Mouse (Mus musculus): ENCODE measurements around the gene Sept4. TPM values are rescaled to one million over a fixed set of nuclear protein-coding genes. Genes with fewer than 3 reads are reported as not detected.

Sept4 gene
- total RNA-seq, 1 experiment from 2014 or later, result 5.9 TPM

DNA sequence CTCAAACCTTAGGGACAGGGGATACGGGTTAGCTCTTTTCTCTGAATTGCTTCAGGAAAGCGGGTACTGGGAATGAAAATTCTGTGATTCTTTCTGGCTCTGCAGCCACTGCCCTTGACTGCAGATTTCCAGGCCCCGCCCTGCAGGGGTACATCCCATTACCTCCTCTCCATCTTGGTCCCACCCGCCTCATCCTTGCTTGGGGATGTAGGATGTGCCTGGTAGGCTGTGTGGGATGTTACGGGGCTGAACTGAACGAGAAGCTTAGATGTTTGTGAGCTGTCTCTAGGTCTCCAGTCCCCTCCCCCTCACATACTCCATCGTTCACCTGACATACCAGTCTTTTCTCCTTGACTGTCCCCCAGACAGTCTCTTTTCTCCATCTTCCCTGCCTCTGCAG, 27.3 kb downstream of the Sept4 start:
- ATAC-seq (replicated peaks; ENCODE audit: low read depth, poor library complexity, severe bottlenecking), result no peak

DNA sequence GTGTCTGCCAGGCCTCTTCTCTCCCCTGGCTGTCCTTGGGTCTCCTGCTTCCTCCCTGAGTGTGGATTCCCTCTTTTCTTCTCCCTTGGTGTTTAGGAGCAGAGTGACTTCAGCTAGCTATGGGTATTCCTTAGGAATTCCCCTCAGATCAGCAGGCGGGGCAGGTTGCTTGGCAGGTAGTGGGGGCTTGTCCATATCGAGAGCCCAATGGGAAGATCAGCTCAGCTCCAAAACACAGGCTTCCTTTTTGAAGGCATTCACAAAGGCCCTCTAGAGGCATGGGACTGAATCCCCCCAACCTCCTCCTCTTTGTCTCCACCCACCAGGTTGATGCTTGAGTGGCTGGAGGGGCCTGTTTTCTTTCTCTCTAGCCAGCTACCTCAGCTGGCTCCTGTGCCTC, 27.8 kb downstream of the Sept4 start:
- no peak for ATAC-seq (replicated peaks; ENCODE audit: low read depth, poor library complexity, severe bottlenecking)

DNA sequence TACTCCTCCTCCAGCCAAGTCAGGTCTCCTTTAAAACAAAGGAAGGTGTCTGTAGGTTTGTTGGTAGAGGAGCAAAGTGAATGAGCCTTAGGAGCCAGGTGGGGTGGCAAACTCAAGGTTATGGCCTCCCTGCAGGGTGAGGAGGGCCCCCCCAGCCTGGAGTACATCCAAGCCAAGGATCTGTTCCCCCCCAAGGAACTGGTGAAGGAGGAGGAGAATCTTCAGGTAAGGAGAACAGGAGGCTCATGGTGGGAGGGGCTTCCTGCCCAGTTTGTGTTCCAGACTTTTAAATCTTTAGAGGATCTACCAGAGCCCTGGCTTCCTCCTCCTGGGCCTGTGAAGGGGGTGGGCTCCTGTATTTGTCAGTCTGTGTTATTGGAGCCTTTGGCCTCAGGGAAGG, 28.4 kb downstream of the Sept4 start:
- no peak for ATAC-seq (replicated peaks; ENCODE audit: low read depth, poor library complexity, severe bottlenecking)

DNA sequence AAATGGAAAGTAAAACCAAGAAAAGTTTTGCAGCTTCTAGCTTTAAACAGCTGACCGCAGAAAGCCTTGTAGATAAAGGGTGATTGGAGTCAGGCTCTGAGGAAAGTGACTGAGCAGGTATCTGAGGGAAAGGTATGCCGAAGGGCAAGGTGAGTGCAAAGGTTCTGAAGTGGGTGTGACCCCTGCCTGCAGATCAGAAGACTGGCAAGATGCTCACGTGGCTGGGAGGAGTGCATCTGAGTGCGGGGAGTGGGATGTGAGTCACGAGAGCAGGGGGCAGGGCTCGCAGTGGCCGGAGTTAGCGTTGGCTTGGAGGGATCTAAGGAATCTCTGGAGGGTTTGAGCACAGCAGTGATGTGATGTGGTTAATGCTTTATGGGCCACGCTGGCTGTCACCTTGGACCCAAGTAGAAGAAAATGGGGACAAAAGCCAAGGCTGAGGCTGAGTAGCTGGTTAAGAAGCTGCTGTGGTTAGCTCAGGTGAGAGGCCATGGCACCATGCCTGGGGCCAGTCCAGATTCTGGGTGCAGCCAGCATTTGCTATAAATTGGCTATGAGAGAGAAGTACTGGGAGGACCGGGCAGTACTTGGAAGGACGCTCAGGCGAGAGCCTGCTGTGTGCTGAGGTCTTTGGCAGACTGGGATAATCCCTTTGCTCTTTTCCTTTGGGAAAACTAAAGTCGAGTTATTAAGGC, 30.8 kb downstream of the Sept4 start:
- ATAC-seq (replicated peaks; ENCODE audit: low read depth, poor library complexity, severe bottlenecking), result no peak

DNA sequence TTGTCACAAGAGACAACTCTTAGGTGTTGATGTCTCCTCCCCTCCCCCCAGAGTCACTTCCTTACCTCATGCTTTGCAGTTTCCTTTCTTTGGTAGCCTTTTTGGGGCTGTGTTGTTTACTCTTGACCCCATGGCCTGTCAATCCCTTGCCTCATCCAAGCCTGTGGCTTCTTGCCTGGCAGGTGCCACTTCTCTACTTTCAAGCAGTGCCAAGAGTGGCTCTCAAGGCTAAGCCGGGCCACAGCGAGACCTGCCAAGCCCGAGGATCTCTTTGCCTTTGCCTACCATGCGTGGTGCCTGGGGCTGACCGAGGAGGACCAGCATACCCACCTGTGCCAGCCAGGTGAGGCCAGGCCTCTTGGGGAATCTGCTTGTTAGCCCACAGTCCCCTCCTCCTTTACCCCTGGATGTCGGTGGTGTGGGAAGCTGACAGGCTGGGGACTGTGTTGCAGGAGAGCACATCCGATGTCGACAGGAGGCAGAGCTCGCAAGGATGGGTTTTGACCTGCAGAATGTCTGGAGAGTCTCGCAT, 31.7 kb downstream of the Sept4 start:
- no peak for ATAC-seq (replicated peaks; ENCODE audit: low read depth, poor library complexity, severe bottlenecking)

DNA sequence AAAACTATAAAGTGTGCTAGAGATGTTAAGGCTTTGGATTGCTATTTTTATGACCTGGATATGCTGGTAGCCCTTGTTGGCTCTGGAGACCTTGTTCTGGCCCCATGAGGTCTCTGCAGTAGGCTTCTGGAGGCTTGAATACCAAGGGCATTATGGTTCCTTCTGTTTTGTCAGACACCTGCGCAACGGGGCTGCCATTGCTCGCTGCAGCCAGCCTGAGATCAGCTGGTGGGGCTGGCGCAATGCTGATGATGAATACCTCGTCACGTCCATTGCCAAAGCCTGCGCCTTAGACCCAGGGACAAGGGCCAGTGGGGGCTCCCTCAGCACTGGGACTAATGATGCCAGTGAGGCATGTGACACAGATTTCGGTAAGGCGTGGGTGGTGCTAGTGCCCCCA, 33.5 kb downstream of the Sept4 start:
- ATAC-seq (replicated peaks; ENCODE audit: low read depth, poor library complexity, severe bottlenecking), result no peak

DNA sequence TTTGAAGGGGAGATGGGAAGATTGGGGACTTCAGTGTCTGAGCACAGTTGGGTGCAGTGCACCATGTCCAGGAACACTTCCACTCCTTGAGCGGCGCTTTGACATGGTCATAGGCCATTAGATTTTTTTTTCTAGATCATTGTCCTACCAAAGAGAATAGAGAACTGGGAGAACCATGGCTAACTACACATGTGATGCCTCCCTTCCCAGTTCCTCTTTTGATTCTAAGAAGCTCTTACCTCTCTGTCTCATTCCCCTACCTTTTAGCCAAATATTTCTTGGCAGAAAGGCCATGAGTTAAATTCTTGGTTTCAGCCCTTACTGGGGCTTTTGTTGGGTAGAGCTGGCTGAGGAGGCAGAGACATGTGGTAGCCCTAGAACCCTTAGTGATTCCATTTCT, 34.9 kb downstream of the Sept4 start:
- ATAC-seq (replicated peaks; ENCODE audit: low read depth, poor library complexity, severe bottlenecking), result no peak

DNA sequence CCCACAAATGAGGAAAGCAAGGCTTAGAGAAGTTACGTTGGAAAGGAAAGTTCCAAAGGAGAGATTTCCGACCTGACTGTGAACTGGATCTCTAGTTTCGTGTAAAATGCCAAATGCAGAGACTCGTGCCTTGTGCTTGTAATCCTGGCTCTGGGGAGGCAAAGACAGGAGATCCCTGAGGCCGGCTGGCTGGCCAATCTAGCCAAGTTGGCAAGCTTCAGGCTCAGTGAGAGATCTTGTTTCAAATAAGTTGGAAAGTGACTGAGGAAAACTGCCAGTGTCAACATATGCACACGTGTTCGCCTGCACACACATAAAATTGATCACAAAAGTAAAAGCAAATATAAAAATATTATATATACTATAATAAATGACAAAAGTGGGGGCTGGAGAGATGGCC, 40.6 kb downstream of the Sept4 start:
- ATAC-seq (replicated peaks; ENCODE audit: low read depth, poor library complexity, severe bottlenecking), result no peak

DNA sequence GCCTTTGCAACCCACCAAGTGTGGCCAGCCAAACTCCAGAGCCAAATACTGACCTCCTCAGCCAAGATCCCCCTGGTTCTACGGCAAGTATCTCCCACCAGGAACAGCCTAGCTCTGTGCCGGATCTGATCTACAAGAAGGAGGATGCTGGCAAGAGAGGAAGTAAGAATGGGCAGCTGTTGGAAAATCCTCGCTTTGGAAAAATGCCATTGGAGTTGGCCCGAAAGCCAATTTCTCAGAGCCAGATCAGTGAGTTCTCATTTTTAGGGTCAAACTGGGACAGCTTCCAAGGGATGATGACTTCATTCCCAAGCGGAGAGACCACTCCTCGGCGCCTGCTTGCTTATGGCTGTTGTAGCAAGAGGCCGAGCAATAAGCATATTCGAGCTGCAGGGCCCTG, 42.8 kb downstream of the Sept4 start:
- ATAC-seq (replicated peaks; ENCODE audit: low read depth, poor library complexity, severe bottlenecking), result no peak

DNA sequence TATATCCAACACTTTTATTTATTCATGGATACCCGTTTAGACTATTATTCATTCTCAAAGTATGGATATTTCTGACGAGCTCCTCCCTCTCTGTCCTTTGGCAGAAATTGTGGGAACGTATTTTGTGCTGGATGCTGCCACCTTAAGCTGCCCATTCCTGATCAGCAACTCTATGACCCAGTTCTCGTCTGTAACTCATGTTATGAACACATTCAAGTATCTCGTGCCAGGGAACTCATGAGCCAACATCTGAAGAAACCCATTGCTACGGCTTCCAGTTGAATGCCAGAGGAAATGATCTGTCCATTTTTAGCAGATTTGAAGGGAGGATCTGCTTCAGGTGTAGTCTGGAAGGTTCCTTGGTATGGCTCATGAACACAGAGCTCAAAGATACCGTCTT, 45.3 kb downstream of the Sept4 start:
- ATAC-seq (replicated peaks; ENCODE audit: low read depth, poor library complexity, severe bottlenecking), result no peak

DNA sequence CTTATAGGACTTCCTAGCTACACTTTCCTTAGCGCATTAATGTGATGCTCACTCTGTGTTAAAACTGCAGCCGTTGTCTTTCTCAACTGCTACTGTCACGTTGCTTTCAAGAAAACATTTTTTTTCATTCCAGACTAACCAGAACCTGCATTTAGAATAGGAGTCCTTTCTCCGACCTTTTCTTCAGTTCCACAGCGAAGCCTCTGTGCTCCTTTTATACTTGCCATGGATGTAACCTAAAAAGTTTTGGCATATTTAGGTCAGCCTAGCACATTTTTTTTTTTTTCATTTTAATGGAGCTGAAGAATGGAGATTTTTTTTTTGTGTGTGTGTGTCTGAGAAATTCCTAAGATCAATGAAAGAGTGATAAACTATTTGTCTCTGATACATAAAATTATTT, 46.8 kb downstream of the Sept4 start:
- ATAC-seq (replicated peaks; ENCODE audit: low read depth, poor library complexity, severe bottlenecking), result no peak

DNA sequence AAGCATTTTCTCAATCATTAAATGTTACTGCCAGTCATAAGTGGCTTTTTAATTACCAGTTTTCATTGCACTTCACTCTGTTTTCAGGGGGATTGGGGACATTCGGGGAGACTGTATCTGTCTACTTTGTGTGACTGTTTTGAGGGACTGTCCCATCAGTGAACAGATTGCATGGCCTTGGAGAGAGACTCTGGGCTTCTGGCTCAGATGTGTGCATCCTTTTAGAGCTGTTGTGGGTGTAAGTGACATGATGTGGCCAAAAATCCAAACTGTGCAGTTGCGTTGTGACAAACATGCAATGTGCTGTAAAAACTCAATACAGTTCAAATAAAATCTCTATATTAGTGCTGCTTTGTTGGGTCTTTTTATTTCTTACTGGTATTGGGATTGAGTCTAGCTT, 47.2 kb downstream of the Sept4 start:
- no peak for ATAC-seq (replicated peaks; ENCODE audit: low read depth, poor library complexity, severe bottlenecking)

DNA sequence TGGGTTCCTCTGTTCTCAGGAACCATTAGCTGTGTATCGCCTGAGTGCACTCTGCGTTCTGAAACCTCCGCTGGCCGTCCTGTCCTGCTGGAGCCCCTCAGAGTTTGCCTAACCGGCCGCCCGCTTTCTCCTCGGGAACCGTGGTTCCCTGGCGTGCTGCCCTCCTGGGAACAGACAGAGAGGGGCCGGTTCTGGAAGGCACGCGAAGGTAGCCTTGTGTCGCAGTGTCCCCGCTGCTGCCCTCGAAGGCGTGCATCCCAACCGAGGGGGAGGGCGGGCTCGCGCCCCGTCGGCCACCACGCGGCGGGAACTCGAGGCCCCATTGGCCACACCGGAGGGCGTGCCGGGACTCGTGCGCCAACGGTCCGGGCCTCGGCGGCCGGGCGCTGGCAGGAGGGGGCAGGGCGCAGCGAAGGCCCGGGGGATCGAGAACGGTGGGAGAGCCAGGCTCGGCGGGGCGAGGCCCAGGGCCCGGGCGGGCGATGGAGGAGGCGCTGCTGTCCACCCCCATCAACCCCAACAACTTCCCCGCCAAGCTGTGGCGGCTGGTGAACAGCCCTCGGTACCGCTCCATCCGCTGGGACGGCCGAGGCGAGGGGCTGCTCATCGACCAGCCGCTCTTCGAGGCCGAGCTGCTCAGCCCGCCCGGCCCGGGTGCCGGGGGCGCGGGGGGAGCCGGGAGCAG, 48.2 kb downstream of the Sept4 start, which contains the start of gene Hsf5:
Gene Hsf5 (plus strand): TSS at position 375 of the 685 bp plus-strand sequence.
- ATAC-seq (replicated peaks; ENCODE audit: low read depth, poor library complexity, severe bottlenecking), result no peak

DNA sequence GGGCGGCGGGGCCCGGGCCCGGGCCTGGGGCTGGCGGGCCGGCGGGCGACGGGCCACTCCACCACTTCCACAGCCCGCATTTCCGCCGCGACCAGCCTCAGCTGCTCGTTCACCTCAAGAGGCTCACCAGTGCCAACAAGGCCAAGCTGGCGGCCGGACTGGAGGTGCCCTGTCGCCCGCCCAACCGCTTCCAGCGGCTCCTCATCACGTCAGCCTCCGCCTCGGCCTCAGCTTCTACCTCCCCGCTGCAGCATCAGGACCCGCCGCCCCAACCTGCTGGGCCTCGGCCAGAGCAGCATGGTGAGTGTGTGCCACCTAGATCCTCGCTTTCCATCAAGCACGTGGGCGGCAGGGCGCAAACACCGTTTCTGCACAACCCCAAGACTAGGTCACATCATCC, 48.9 kb downstream of the Sept4 start:
- ATAC-seq (replicated peaks; ENCODE audit: low read depth, poor library complexity, severe bottlenecking), result no peak

DNA sequence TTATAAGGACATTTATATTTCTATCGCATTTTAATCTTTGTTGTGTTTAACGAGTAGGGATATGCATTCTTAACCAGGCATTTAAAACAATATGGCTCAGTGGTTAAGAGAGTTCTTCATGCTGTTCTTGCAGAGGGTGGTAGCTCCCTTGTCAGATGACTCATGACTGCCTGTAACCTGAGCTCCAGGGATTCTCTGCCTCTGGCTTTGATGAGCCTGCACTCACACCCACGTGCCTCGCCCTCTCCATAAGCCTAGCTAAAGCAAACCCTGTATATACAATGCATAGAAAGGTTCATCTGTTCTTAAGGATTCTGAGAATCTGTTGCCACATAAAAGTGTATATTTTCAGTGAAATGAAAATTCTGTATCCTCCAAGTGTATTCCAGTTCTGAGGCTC, 54.5 kb downstream of the Sept4 start:
- no peak for ATAC-seq (replicated peaks; ENCODE audit: low read depth, poor library complexity, severe bottlenecking)

DNA sequence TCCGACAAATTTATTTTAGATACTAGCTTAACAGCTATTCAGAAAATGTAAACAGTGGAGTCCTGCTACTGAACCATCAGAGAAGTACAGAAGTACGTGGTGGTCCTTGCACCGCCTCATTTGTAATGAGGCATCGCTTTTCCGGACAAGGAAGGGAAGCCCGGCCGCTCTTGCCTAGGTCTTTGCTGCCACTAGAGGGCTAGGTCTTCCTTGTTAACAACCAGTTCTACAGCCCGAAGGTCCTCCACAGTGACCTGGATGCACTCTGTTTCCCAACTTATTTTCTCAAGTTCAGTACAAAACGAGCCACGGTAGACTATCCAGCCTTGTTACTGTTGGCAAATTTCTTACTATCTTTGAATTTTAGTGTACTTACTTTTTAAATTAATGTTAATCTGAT, 61.2 kb downstream of the Sept4 start:
- ATAC-seq (replicated peaks; ENCODE audit: low read depth, poor library complexity, severe bottlenecking), result peak; percentile 94

DNA sequence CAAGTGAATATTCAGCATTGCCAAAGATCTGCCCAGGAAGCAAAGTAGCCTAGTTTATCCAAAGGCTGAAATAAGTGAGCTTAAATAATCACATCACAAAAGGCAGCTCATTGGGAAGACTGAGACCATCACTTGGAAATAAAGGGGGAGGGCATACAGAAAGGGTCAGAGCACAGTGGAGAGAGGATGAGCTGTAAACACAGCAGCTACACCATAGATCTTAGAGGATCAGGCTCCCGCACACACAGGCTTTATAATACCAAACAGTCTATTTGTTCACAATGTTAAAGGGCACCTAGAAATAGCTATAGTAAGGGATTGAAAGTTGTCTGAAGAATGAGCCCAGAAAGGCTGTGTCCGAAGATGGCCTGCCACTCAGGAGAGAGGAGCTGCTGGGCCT, 70.1 kb downstream of the Sept4 start:
- ATAC-seq (replicated peaks; ENCODE audit: low read depth, poor library complexity, severe bottlenecking), result no peak

DNA sequence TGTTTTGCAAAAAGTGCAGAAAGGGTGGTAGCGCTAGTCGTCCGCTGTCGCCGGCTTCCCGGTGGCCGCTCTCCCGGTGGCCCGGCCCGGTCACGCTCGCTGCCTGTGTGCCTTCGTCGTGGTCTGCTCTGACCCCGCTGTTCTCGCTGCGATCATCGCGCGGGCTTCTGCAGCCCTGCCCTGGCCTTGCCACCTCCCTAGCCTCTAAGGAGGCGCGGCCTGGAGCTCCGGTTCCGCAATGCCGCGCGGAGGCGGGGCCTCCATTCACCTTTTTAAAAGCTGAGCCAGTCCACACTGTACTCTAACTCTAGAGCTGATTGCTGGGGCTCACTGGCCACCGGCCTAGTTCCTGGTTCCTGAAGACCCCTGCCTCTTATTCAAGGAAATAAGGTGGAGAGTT, 70.5 kb downstream of the Sept4 start:
- peak; percentile 98 for ATAC-seq (replicated peaks; ENCODE audit: low read depth, poor library complexity, severe bottlenecking)
